Mouse (Mus musculus): ENCODE data around the gene Desi1.

The Desi1 gene

GRCm38 (mm10) chr15:82033762-82034161 lies at the start of gene Desi1:
TSS of gene Desi1 (minus strand) at chr15:82033862.
- no peak for DNase-seq (ENCODE audit: low spot score in 2 of 2)

- peak in 1 of 2 experiments; percentile 12 for DNase-seq (ENCODE audit: low spot score in 2 of 2)
These were observed 47.5 kb upstream of the Desi1 start for GRCm38 (mm10) chr15:82081161-82081560.

GRCm38 (mm10) chr15:82079883-82080282 lies 46.2 kb upstream of the Desi1 start:
- DNase-seq (ENCODE audit: low spot score in 2 of 2), result no peak

- no peak for DNase-seq (ENCODE audit: low spot score in 2 of 2)
These were observed 39.8 kb upstream of the Desi1 start for GRCm38 (mm10) chr15:82073490-82073889.

- no peak for DNase-seq (ENCODE audit: low spot score in 2 of 2)
These were observed 38.3 kb upstream of the Desi1 start for GRCm38 (mm10) chr15:82071816-82072469.

- DNase-seq (ENCODE audit: low spot score in 2 of 2), result no peak
These were observed 36.2 kb upstream of the Desi1 start, which contains the start of gene Mei1 for GRCm38 (mm10) chr15:82069898-82070297. TSS of gene Mei1 (plus strand) at chr15:82069996.

GRCm38 (mm10) chr15:82065511-82065910 lies 31.8 kb upstream of the Desi1 start:
- DNase-seq (ENCODE audit: low spot score in 2 of 2), result peak in 1 of 2 experiments; percentile 49

- DNase-seq (ENCODE audit: low spot score in 2 of 2), result no peak
These were observed 30.2 kb upstream of the Desi1 start for GRCm38 (mm10) chr15:82063909-82064308.

GRCm38 (mm10) chr15:82058719-82059201 lies 25.1 kb upstream of the Desi1 start, which contains the start of gene 4930407I10Rik:
TSS of gene 4930407I10Rik (plus strand) at chr15:82059151.
- DNase-seq (ENCODE audit: low spot score in 2 of 2), result no peak

GRCm38 (mm10) chr15:82052544-82052943 lies 18.9 kb upstream of the Desi1 start:
- DNase-seq (ENCODE audit: low spot score in 2 of 2), result no peak

GRCm38 (mm10) chr15:82047080-82047883 lies 13.6 kb upstream of the Desi1 start, which contains the start of gene Snu13:
TSS of gene Snu13 (minus strand) at chr15:82047598.
- peak; percentile 80 to 91 for DNase-seq (ENCODE audit: low spot score in 2 of 2)

- DNase-seq (ENCODE audit: low spot score in 2 of 2), result no peak
These were observed 12.7 kb upstream of the Desi1 start for GRCm38 (mm10) chr15:82046246-82046891.

GRCm38 (mm10) chr15:82044166-82044784 lies 10.6 kb upstream of the Desi1 start:
- no peak for DNase-seq (ENCODE audit: low spot score in 2 of 2)

- DNase-seq (ENCODE audit: low spot score in 2 of 2), result peak in 1 of 2 experiments; percentile 45
These were observed 7.0 kb upstream of the Desi1 start for GRCm38 (mm10) chr15:82040650-82041049.

- no peak for DNase-seq (ENCODE audit: low spot score in 2 of 2)
These were observed 2.4 kb upstream of the Desi1 start for GRCm38 (mm10) chr15:82035904-82036689.

- DNase-seq (ENCODE audit: low spot score in 2 of 2), result no peak
These were observed 1.3 kb downstream of the Desi1 start for GRCm38 (mm10) chr15:82032386-82032785.

GRCm38 (mm10) chr15:82027726-82028125 lies 5.9 kb downstream of the Desi1 start:
- no peak for DNase-seq (ENCODE audit: low spot score in 2 of 2)

- DNase-seq (ENCODE audit: low spot score in 2 of 2), result no peak
These were observed 6.4 kb downstream of the Desi1 start for GRCm38 (mm10) chr15:82027276-82027675.

- DNase-seq (ENCODE audit: low spot score in 2 of 2), result no peak
These were observed 9.6 kb downstream of the Desi1 start for GRCm38 (mm10) chr15:82023965-82024635.

- DNase-seq (ENCODE audit: low spot score in 2 of 2), result no peak
These were observed 11.1 kb downstream of the Desi1 start for GRCm38 (mm10) chr15:82022535-82023088.

All from spleen, postnatal 14 days (tissue).